Mouse (Mus musculus) left cerebral cortex, adult 9 months (tissue): ENCODE results near the gene Maip1.

ENCODE experiments used
- DNase-seq, 2 experiments: peaks; one replicate each; pipeline ENCODE4 v3.0.0; 2022; ENCODE audit warnings: low spot score in 2 of 2

Gene Maip1

DNA sequence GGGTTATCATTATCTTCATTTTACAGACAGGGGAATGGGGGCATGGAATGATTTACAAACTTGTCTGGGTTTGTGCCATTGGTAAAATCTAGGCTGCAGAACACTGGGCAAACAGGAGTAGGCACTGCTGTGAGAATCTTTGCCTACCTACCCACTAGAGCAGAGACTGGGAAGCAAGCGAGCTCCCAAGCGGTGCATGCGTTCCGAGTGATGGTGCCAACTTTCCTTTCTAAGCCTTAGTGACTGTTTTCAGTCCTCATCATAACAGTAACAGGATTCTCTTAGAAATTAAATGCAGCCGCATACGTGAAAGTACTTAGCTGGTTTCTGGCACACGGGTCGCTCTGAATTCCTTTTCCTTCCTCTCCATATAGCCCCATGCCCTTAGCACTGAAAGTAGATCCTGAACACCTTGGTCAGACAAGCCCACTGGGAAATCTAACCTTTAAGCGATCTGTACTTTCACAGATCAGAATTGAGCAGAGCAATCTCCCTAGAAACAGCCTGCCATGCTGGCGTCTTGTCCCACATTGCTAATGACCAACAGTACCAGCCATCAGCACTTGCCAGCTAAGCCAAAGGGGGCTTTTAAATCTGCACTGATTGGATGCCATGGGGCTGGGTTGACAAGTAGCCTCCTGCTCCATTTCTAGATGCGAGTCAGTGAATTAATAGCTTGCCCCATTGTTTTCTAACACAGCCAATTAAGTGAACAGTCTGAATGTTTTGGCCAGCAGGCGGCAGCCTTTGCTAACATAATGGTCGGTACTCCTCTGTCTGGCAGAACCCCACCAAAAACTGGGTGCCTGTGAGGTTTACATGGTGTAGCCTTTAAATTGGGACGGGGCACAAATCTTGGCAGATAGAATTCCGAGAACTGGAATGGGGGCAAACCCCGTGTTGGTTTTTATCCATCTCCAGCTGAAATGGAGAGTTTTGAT, 22.5 kb downstream of the Maip1 start:
- DNase-seq = peak; percentile 37 to 94

DNA sequence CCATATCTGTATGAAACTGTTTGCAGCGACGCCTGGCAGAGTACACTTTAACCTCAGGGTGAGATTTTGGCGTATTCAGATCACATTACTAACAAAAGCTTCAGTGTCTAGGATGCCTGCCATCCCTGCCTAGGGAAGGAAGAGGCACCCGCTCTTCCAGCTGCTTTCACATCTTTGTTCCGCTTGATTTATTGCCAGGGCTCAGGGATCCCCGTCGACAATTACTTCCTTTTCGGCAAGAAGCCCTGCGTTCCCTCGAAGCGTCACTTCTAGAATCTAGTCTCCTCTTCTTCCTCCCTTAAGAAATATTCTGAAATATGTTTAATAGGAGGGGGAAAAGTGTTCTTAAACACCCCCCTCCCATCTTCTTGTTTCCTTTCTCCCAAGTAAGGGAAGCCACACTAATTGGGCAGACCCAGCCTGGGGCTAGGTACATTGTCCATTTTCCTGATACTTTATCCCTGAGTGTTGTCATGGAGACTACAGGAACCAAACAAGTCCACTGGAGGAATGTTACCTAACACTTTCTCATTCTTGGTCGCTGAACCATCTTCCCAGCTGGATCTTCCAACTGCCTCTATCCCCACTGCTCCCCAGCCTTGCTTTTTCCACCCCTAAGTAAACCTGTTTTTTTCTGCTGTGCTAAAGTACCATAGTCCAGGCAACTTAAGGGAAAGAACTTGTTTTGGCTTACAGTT, 23.8 kb downstream of the Maip1 start:
- no peak for DNase-seq

DNA sequence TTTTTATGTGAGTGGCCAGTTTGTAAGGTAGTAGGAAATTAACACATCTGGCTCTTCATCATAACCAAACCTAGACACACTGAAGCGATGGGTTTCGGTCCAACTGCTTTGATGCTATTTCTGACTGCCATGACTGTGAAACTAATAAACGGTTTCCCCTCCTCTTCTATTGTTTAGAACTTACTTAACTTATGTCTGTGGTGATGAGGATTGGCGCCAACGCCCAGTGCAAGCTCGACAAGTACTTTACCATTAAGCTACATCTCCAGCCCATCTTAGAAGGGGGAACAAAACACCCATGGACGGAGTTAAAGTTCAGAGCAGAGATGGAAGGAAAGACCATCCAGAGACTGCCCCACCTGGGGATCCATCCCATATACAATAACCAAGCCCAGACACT, 27.0 kb downstream of the Maip1 start:
- no peak for DNase-seq

DNA sequence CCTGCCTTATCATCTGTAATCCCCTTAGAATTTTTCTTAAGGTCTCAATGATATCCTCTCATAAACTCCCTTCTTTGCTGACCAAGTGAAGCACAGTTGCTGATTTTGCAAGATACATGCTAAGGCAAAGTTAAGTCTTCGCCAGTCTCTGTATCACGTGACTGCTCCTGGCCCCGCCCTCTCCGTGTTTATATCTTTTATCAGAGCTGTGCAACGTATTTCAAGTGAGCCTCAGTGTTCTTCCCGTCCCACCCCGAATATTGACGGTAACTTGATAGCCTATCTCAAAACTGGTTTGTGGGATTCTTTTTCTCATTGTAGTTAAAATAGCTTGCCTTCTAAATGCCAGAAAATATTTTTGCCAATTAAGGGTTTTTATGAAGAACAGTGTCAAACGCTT, 30.3 kb downstream of the Maip1 start:
- no peak for DNase-seq

DNA sequence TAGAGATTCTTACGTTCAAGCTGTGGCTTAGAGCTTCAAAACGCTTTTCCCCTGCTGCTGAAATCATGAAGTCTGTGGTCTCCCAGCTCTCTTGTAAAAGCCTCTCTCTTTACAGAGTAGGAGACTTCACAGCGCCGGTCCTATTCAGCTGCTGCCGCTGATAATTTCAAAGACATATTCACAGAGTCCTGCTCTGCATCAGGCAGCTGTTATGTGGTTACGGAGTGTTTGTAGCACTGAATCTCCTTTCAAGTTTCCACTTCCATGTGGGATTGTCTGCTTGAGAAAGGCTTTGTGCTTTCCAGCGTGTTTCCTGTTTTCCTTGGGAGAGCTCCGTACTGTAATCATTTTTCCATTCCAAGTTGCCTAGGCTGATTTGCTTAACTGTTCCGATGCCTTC, 30.8 kb downstream of the Maip1 start:
- no peak for DNase-seq

DNA sequence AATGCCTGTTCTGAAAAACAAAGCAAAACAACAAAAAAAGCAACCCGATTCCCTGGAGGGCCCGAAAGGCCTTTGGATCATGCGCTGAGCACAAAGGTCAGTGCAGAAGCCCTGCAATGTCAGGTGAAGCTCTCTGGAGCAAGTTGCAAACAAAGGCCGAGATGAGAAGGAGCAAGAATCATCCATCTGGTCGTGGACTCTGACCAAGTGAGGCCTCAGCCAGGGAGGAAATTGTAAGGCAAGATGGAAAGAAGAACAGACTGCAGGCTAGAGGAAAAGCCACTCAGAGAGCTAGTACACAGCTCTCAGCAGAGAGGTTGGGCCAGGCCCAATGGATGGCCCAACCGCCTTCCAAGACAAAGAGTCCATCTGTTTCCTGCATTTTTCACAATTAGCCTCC, 32.9 kb downstream of the Maip1 start:
- DNase-seq = no peak

DNA sequence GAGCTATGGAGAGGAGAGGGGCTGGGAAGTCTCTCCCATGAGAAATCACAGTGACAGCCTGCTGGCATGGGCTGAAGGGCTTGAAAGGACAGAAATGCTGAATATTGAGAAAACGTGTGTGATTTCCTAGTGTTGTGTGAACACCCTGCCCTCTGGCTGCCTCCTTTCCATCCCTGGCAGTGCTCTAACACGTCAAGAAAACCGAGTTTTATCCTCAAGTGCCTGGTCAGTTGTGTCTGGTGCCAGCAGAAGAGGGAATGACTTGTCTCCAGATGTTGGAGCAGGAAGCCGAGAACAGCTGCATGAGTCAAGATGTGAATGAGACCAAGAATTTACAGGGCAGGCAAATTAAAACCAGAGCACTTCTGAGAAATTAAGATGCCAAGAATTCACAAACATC, 34.6 kb downstream of the Maip1 start:
- no peak for DNase-seq

DNA sequence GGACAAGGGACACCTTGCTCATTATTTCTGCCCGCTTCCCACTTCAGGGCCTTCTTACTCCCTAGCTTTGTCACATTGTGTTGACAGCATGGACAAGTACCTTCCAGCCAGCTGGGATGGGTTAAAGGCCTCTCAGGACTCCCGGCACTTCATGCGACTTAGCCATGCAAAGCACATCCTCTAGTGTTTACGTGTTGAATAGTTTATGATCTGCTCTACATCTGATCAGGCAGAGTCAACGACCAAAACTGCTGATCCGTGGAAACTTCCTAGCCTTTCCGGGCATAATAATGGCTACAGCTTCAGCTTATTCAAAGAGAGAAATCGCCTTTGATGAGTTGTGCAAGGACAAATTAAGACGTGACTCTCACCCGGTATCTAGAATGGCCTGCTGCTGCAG, 39.6 kb downstream of the Maip1 start:
- DNase-seq = no peak

DNA sequence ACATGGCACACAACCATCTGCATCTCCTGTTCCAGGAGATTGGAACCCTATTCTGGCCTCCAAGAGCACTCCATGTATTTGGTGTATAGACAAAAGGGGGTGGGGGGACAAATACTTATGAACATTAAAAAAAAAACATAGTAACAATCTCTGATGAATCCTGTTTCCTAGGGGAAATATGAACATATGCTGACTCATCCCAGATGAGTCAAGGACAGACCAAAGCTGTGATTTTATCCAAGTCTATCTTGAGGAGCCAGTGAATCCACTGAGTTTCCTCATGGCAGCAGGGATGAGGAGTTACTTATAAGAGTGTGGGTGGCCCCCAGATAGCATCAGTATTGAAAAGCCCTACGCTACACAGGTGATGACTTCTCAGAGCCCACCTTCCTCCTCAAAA, 44.1 kb downstream of the Maip1 start:
- DNase-seq = no peak

DNA sequence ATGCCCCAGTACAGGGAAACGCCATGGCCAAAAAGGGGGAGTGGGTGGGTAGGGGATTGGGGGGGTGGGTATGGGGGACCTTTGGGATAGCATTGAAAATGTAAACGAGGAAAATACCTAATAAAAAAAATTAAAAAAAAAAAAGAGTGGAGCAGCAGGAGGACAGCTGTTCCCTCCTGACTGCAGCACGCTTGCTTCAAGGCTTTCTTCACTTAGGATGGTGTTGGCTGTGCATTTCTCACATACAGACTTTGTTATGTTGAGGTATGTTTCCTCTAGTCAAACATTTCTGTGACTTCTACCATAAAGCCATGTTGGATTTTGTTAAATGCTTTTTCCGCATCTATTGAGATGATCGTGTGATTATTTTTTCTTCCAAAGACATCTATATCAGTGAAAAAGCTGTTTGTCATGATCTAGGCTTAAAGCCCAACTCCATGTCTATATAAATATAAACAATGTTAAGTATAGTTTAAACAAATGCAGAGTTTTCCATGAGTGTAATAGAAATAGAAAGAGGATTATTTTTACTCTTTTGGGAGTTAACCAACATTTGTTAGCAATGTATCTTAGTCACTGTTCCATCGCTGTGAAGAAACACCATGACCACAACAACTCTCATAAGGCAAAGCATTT, 54.3 kb downstream of the Maip1 start:
- DNase-seq = no peak
